Mouse (Mus musculus): ENCODE measurements around the gene Mthfd2. TPM values are rescaled to one million over a fixed set of nuclear protein-coding genes. Genes with fewer than 3 reads are reported as not detected.

Gene Mthfd2
- total RNA-seq, 4 experiments from 2014 or later = 5.3 to 8.7 (median 7.0) TPM

- peak; percentile 64 to 92 for DNase-seq (ENCODE audit: low spot score in 2 of 2)
These were observed 57.3 kb downstream of the Mthfd2 start for GRCm38 (mm10) chr6:83268144-83269010.

GRCm38 (mm10) chr6:83267616-83268015 lies 58.1 kb downstream of the Mthfd2 start:
- no peak for DNase-seq (ENCODE audit: low spot score in 2 of 2)

- no peak for DNase-seq (ENCODE audit: low spot score in 2 of 2)
These were observed 60.1 kb downstream of the Mthfd2 start for GRCm38 (mm10) chr6:83265653-83266052.

DNA sequence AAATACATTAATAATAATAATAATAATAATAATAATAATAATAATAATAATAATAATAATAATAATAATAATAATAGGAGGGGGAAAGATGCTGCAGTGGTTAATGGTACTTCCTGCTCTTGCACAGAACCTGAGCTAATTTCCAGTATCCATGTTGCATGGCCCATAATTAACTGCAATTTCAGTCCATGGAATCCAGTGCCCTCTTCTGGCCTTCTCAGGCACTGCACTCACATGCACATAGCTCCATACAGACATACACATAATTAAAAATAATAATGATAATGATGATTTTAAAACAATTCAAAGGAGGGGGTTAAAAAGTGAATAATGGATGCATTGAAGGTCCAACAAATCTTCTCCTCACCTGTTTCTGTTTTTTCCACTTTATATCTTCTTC lies 60.5 kb downstream of the Mthfd2 start:
- no peak for DNase-seq (ENCODE audit: low spot score in 2 of 2)

DNA sequence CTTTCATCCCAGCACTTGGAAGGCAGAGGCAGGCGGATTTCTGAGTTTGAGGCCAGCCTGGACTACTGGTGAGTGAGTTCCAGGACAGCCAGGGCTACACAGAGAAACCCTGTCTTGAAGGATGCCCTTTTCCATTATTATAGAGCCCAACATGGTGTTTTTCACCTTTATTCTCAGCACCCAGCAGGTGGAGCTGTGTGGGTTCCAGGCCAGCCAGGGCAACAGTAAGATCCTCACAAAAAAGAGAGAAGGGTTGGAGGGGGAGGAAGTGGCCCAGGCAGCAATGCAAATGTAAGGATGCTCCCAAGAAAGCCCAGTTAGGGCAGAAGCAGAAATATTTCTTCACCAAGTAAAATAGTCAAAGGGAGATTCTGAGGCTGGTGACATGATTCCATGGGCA lies 61.2 kb downstream of the Mthfd2 start:
- DNase-seq (ENCODE audit: low spot score in 2 of 2) = no peak

Other genes with a start within 250 kb of the Mthfd2 start
- gene Pcgf1, start 248.0 kb downstream of the Mthfd2 start, total RNA-seq (2022) = 10 to 100 TPM; 26.2 to 31.0 (median 27.2) TPM
- under 1 TPM in 1 of 4 experiments, not detected in 3; 0.77 TPM for gene Lbx2, start 239.5 kb downstream of the Mthfd2 start, total RNA-seq (2022)
- gene Ccdc142, start 224.3 kb downstream of the Mthfd2 start, total RNA-seq (2022) = 10 to 100 TPM in 1 of 4 experiments, 1 to 10 TPM in 3; 6.5 to 10.1 (median 8.7) TPM
- 1 to 10 TPM; 5.8 to 8.1 (median 6.4) TPM for gene Gm42688, start 224.3 kb downstream of the Mthfd2 start, total RNA-seq (2022)
- 10 to 100 TPM; 51.1 to 63.3 (median 54.2) TPM for gene Mrpl53, start 216.9 kb downstream of the Mthfd2 start, total RNA-seq (2022)
- gene Mogs, start 210.4 kb downstream of the Mthfd2 start, total RNA-seq (2022) = 10 to 100 TPM; 27.4 to 32.3 (median 31.3) TPM
- 10 to 100 TPM; 36.5 to 47.4 (median 39.6) TPM for gene Wbp1, start 204.3 kb downstream of the Mthfd2 start, total RNA-seq (2022)
- gene Ino80b, start 200.5 kb downstream of the Mthfd2 start, total RNA-seq (2022) = 10 to 100 TPM; 22.0 to 26.8 (median 25.4) TPM
- gene Rtkn, start 190.4 kb downstream of the Mthfd2 start, total RNA-seq (2022) = 100 to 1,000 TPM in 1 of 4 experiments, 10 to 100 TPM in 3; 91.4 to 114 (median 92.8) TPM
- gene Wdr54, start 169.5 kb downstream of the Mthfd2 start, total RNA-seq (2022) = 10 to 100 TPM; 31.8 to 39.1 (median 34.5) TPM
- 10 to 100 TPM; 26.4 to 29.4 (median 28.3) TPM for gene 1700003E16Rik, start 169.5 kb downstream of the Mthfd2 start, total RNA-seq (2022)
- 100 to 1,000 TPM; 347 to 364 (median 356) TPM for gene Dctn1, start 160.0 kb downstream of the Mthfd2 start, total RNA-seq (2022)
- 1 to 10 TPM in 1 of 4 experiments, under 1 TPM in 3; 0.44 to 2.0 (median 0.79) TPM for gene Slc4a5, start 106.1 kb downstream of the Mthfd2 start, total RNA-seq (2022)
- 10 to 100 TPM; 16.8 to 22.9 (median 17.5) TPM for gene Mob1a, start 108 bp upstream of the Mthfd2 start, total RNA-seq (2022)
- gene Bola3, start 23.2 kb upstream of the Mthfd2 start, total RNA-seq (2022) = 10 to 100 TPM; 34.5 to 61.7 (median 53.5) TPM
- gene Tet3, start 133.2 kb upstream of the Mthfd2 start, total RNA-seq (2022) = 10 to 100 TPM; 54.7 to 62.8 (median 59.4) TPM
- 10 to 100 TPM; 23.9 to 35.7 (median 30.9) TPM for gene Dguok, start 181.1 kb upstream of the Mthfd2 start, total RNA-seq (2022)
- not detected for gene Actg2, start 210.4 kb upstream of the Mthfd2 start, total RNA-seq (2022)
- 10 to 100 TPM; 32.9 to 39.3 (median 37.3) TPM for gene Stambp, start 246.8 kb upstream of the Mthfd2 start, total RNA-seq (2022)